ENCODE assay signal across 12 mouse cellular contexts in genomic region chr12:76308436-76308835, GRCm38 (mm10). TPM values are rescaled to one million over a fixed set of nuclear protein-coding genes. Genes with fewer than 3 reads are reported as not detected.
DNase-seq lines count a peak whose midpoint lies in the region; ATAC-seq lines count a peak whose summit lies in the region.
"Had no signal": no experiment of that assay in that cellular context is flagged by ENCODE, and none has a peak within 500 bp of the region (broad histone marks: within the 10 kb centered on the region; RNA-seq: fewer than 3 reads in every experiment).

No protein-coding gene starts in this region.

- H3K9ac ChIP-seq in hindbrain, embryonic 16.5 days (ENCODE audit: low read depth, low read length): no peak overlapping the region
- H3K9ac ChIP-seq in midbrain, embryonic 16.5 days (ENCODE audit: low read depth, low read length): no peak overlapping the region
- H3K9ac ChIP-seq in hindbrain, embryonic 12.5 days: no peak overlapping the region
- H3K9ac ChIP-seq in stomach, embryonic 15.5 days: no peak overlapping the region
- H3K9ac ChIP-seq: liver, embryonic 15.5 days had no signal

- H3K4me1 ChIP-seq in hindbrain, embryonic 10.5 days (replicated peaks): peaks cover 21% of the 10 kb centered on the region
- peaks cover 4% of the 10 kb centered on the region for H3K4me1 ChIP-seq in hindbrain, embryonic 16.5 days (ENCODE audit: control insufficient read depth, insufficient read depth, low read depth, low read length)
- no peaks in the 10 kb centered on the region for H3K4me1 ChIP-seq in midbrain, embryonic 10.5 days
- no peaks in the 10 kb centered on the region for H3K4me1 ChIP-seq in midbrain, embryonic 16.5 days (ENCODE audit: control insufficient read depth, insufficient read depth, low read length)
- peaks cover 19% of the 10 kb centered on the region for H3K4me1 ChIP-seq in hindbrain, embryonic 12.5 days
- H3K4me1 ChIP-seq in stomach, embryonic 15.5 days: peaks cover 4% of the 10 kb centered on the region; the same call in 1 of the 2 replicates
- peaks cover 8% of the 10 kb centered on the region; the same call in 1 of the 2 replicates for H3K4me1 ChIP-seq in forebrain, embryonic 10.5 days

- peaks cover 89% of the 10 kb centered on the region for H3K36me3 ChIP-seq in hindbrain, embryonic 10.5 days
- peaks cover 3% of the 10 kb centered on the region; the same call in 1 of the 2 replicates for H3K36me3 ChIP-seq in hindbrain, embryonic 16.5 days (ENCODE audit: control insufficient read depth, insufficient read depth, low read length)
- H3K36me3 ChIP-seq in midbrain, embryonic 10.5 days: peaks cover 74% of the 10 kb centered on the region
- no peaks in the 10 kb centered on the region; the same call in 1 of the 2 replicates for H3K36me3 ChIP-seq in midbrain, embryonic 16.5 days (ENCODE audit: control insufficient read depth, insufficient read depth, low read length)
- peaks cover 18% of the 10 kb centered on the region for H3K36me3 ChIP-seq in hindbrain, embryonic 12.5 days
- peaks cover 21% of the 10 kb centered on the region; the same call in 1 of the 2 replicates for H3K36me3 ChIP-seq in stomach, embryonic 15.5 days
- H3K36me3 ChIP-seq in forebrain, embryonic 10.5 days (replicated peaks): peaks cover 92% of the 10 kb centered on the region

- no peaks in the 10 kb centered on the region for H3K9me3 ChIP-seq in hindbrain, embryonic 10.5 days
- H3K9me3 ChIP-seq in hindbrain, embryonic 16.5 days (ENCODE audit: control insufficient read depth, low read length): no peaks in the 10 kb centered on the region
- no peaks in the 10 kb centered on the region for H3K9me3 ChIP-seq in midbrain, embryonic 10.5 days (replicated peaks)
- no peaks in the 10 kb centered on the region for H3K9me3 ChIP-seq in midbrain, embryonic 16.5 days (replicated peaks; ENCODE audit: control insufficient read depth, low read length, poor library complexity, severe bottlenecking)
- H3K9me3 ChIP-seq in hindbrain, embryonic 12.5 days (replicated peaks): no peaks in the 10 kb centered on the region
- no peaks in the 10 kb centered on the region for H3K9me3 ChIP-seq in stomach, embryonic 15.5 days
- no peaks in the 10 kb centered on the region for H3K9me3 ChIP-seq in forebrain, embryonic 10.5 days
- H3K9me3 ChIP-seq: liver, embryonic 15.5 days had no signal

- peak overlapping the region; percentile 69; the same call in 1 of the 2 replicates for H3K27ac ChIP-seq in hindbrain, embryonic 10.5 days
- H3K27ac ChIP-seq in hindbrain, embryonic 16.5 days (ENCODE audit: low read depth, low read length): no peak overlapping the region
- 0 out of 2 replicates have a peak overlapping the region, but pooled peaks have one; percentile 38 for H3K27ac ChIP-seq in midbrain, embryonic 10.5 days (replicated peaks)
- H3K27ac ChIP-seq in midbrain, embryonic 16.5 days (ENCODE audit: low read length): no peak overlapping the region
- H3K27ac ChIP-seq in hindbrain, embryonic 12.5 days: peak overlapping the region; percentile 26
- peak overlapping the region; percentile 83; the same call in 1 of the 2 replicates for H3K27ac ChIP-seq in stomach, embryonic 15.5 days
- no peak overlapping the region for H3K27ac ChIP-seq in forebrain, embryonic 10.5 days
- H3K27ac ChIP-seq: liver, embryonic 15.5 days had no signal

- DNase-seq in hindbrain, embryonic 10.5 days (ENCODE audit: low spot score): no peak
- DNase-seq in midbrain, embryonic 10.5 days (ENCODE audit: low spot score): no peak
- DNase-seq in forebrain, embryonic 10.5 days (ENCODE audit: extremely low spot score, low spot score): no peak
- DNase-seq: cerebellum, adult 11-12 months; gastrocnemius, postnatal 25 days; thymus, postnatal 36 days had no signal

- 88% methylated on average over 5 of the region's 5 CpGs for WGBS in hindbrain, embryonic 10.5 days
- WGBS in hindbrain, embryonic 16.5 days: 87% methylated on average over 5 of the region's 5 CpGs
- WGBS in midbrain, embryonic 10.5 days: 94% methylated on average over 5 of the region's 5 CpGs
- WGBS in midbrain, embryonic 16.5 days: 87% methylated on average over 5 of the region's 5 CpGs
- WGBS in hindbrain, embryonic 12.5 days: 92% methylated on average over 5 of the region's 5 CpGs
- WGBS in stomach, embryonic 15.5 days: 82% methylated on average over 5 of the region's 5 CpGs
- 94% methylated on average over 5 of the region's 5 CpGs for WGBS in forebrain, embryonic 10.5 days

- no peak overlapping the region for H3K4me2 ChIP-seq in hindbrain, embryonic 16.5 days (ENCODE audit: low read length)
- no peak overlapping the region for H3K4me2 ChIP-seq in midbrain, embryonic 16.5 days (ENCODE audit: low read length)
- no peak overlapping the region for H3K4me2 ChIP-seq in hindbrain, embryonic 12.5 days (replicated peaks)
- no peak overlapping the region for H3K4me2 ChIP-seq in stomach, embryonic 15.5 days
- H3K4me2 ChIP-seq: liver, embryonic 15.5 days had no signal

- ATAC-seq in hindbrain, embryonic 16.5 days: no peak
- no peak for ATAC-seq in midbrain, embryonic 16.5 days
- no peak for ATAC-seq in hindbrain, embryonic 12.5 days (ENCODE audit: low FRiP score)
- ATAC-seq in stomach, embryonic 15.5 days (ENCODE audit: insufficient read depth, low FRiP score, low read depth): no peak
- ATAC-seq in erythroblast, adult 5-6 weeks (replicated peaks; ENCODE audit: low FRiP score, poor library complexity, severe bottlenecking): no peak

- no peaks in the 10 kb centered on the region for H3K27me3 ChIP-seq in hindbrain, embryonic 10.5 days (ENCODE audit: insufficient read depth, poor library complexity, severe bottlenecking)
- H3K27me3 ChIP-seq in hindbrain, embryonic 16.5 days (replicated peaks; ENCODE audit: control insufficient read depth, insufficient read depth, low read length): no peaks in the 10 kb centered on the region
- no peaks in the 10 kb centered on the region for H3K27me3 ChIP-seq in midbrain, embryonic 10.5 days (ENCODE audit: low read depth, poor library complexity, severe bottlenecking)
- no peaks in the 10 kb centered on the region for H3K27me3 ChIP-seq in midbrain, embryonic 16.5 days (ENCODE audit: control insufficient read depth, insufficient read depth, low read depth, low read length)
- no peaks in the 10 kb centered on the region for H3K27me3 ChIP-seq in hindbrain, embryonic 12.5 days
- H3K27me3 ChIP-seq in stomach, embryonic 15.5 days (replicated peaks): no peaks in the 10 kb centered on the region
- H3K27me3 ChIP-seq in forebrain, embryonic 10.5 days (ENCODE audit: poor library complexity, severe bottlenecking): no peaks in the 10 kb centered on the region
- H3K27me3 ChIP-seq: liver, embryonic 15.5 days had no signal

- no peak overlapping the region for H3K4me3 ChIP-seq in hindbrain, embryonic 10.5 days
- H3K4me3 ChIP-seq in hindbrain, embryonic 16.5 days (ENCODE audit: low read length): no peak overlapping the region
- no peak overlapping the region for H3K4me3 ChIP-seq in midbrain, embryonic 10.5 days
- no peak overlapping the region for H3K4me3 ChIP-seq in midbrain, embryonic 16.5 days (ENCODE audit: low read depth, low read length)
- H3K4me3 ChIP-seq in hindbrain, embryonic 12.5 days: no peak overlapping the region
- H3K4me3 ChIP-seq in stomach, embryonic 15.5 days (replicated peaks): no peak overlapping the region
- H3K4me3 ChIP-seq in forebrain, embryonic 10.5 days: no peak overlapping the region
- H3K4me3 ChIP-seq: liver, embryonic 15.5 days had no signal

RNA-seq across cellular contexts. Expression of gene Akap5, which starts 16.3 kb away (rescaled TPM):
- 3.7 and 4.0 TPM in 2 replicates for polyA plus RNA-seq in hindbrain, embryonic 10.5 days (2016; fragmentation: Nextera tagmentation; extraction: Ambion mirVana)
- polyA plus RNA-seq in hindbrain, embryonic 16.5 days (2015; fragmentation: Nextera tagmentation; extraction: Ambion mirVana): 12.3 and 13.8 TPM in 2 replicates
- polyA plus RNA-seq in midbrain, embryonic 10.5 days (2016; fragmentation: Nextera tagmentation; extraction: Ambion mirVana): 2.5 and 4.7 TPM in 2 replicates
- polyA plus RNA-seq in midbrain, embryonic 16.5 days (2015; fragmentation: Nextera tagmentation; extraction: Ambion mirVana): 10.6 and 11.6 TPM in 2 replicates
- 5.7 and 6.8 TPM in 2 replicates for polyA plus RNA-seq in hindbrain, embryonic 12.5 days (2016; fragmentation: Nextera tagmentation; extraction: Ambion mirVana)
- 4.1 TPM in 2 replicates for polyA plus RNA-seq in stomach, embryonic 15.5 days (2015; fragmentation: Nextera tagmentation; extraction: Ambion mirVana)
- 0.38 TPM in 1 of 2 replicates, not detected in the other for total RNA-seq in erythroblast, adult 5-6 weeks (2015; ENCODE audit: low replicate concordance)
- 0.28 TPM in 1 of 2 replicates, not detected in the other for total RNA-seq in erythroblast, adult 5-6 weeks (2017; ENCODE audit: low replicate concordance)
- polyA plus RNA-seq in forebrain, embryonic 10.5 days (2016; fragmentation: Nextera tagmentation; extraction: Ambion mirVana): 2.6 and 3.1 TPM in 2 replicates

RNA-seq across cellular contexts. Expression of gene Mthfd1, which starts 53.3 kb away (rescaled TPM):
- 62.5 and 85.6 TPM in 2 replicates for polyA plus RNA-seq in hindbrain, embryonic 10.5 days (2016; fragmentation: Nextera tagmentation; extraction: Ambion mirVana)
- 37.8 and 38.9 TPM in 2 replicates for polyA plus RNA-seq in hindbrain, embryonic 16.5 days (2015; fragmentation: Nextera tagmentation; extraction: Ambion mirVana)
- 82.4 and 91.8 TPM in 2 replicates for polyA plus RNA-seq in midbrain, embryonic 10.5 days (2016; fragmentation: Nextera tagmentation; extraction: Ambion mirVana)
- 28.2 and 35.2 TPM in 2 replicates for polyA plus RNA-seq in midbrain, embryonic 16.5 days (2015; fragmentation: Nextera tagmentation; extraction: Ambion mirVana)
- 44.8 and 46.3 TPM in 2 replicates for polyA plus RNA-seq in hindbrain, embryonic 12.5 days (2016; fragmentation: Nextera tagmentation; extraction: Ambion mirVana)
- 87.7 and 108 TPM in 2 replicates for polyA plus RNA-seq in stomach, embryonic 15.5 days (2015; fragmentation: Nextera tagmentation; extraction: Ambion mirVana)
- 16.9 and 46.1 TPM in 2 replicates for total RNA-seq in erythroblast, adult 5-6 weeks (2015; ENCODE audit: low replicate concordance)
- 37.9 and 42.3 TPM in 2 replicates for total RNA-seq in erythroblast, adult 5-6 weeks (2017; ENCODE audit: low replicate concordance)
- polyA plus RNA-seq in forebrain, embryonic 10.5 days (2016; fragmentation: Nextera tagmentation; extraction: Ambion mirVana): 108 and 110 TPM in 2 replicates

Comparison
In these comparisons a context has a peak if more than half of its experiments do, and no peak if none do; other contexts are left out.
1. H3K27ac ChIP-seq: peak in hindbrain, embryonic 10.5 days (single experiment), midbrain, embryonic 10.5 days (single experiment), hindbrain, embryonic 12.5 days (single experiment) and stomach, embryonic 15.5 days (single experiment); none in hindbrain, embryonic 16.5 days (single experiment), midbrain, embryonic 16.5 days (single experiment) and forebrain, embryonic 10.5 days (single experiment).